Comparison of ENCODE assay signal across 20 mouse cellular contexts in the genomic region with DNA sequence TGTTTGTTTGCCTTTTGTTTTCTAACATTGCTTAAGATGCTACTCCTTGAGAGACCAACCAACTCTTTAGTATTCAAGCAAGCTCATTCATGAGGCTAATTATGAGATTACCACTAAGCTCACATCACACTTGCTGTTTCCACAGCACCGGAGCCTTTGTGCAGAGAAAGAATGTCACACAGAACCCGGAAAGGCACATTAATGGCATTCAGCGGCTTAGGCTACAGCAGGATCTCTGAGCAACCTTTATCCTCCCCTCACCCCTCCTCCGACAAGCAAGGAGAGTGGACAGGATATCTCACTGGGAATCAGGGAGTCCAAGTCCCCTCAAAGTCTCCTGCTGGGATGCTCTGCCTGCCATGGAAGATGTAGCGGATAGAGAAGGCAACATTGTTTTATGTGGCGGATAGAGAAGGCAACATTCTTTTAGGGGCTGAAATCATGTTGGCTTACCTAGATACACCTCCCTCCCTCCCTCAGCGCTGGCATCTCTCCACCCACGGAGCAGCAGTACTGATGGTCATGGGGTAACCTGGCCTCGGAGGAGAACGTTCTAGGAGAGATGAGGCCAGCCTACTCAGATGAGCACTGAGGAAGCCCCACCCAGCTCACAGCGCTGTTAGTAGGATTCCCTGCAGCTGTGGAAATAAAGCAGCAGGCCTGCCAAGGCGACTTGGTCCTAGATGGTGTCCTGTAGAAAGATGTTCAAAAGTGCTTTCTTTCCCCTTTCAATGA.
DNase-seq lines count a peak whose midpoint lies in the region; ATAC-seq and TF ChIP-seq lines count a peak whose summit lies in the region.
"Had no signal": no experiment of that assay in that cellular context is flagged by ENCODE, and none has a peak within 500 bp of the region (broad histone marks: within the 10 kb centered on the region; RNA-seq: fewer than 3 reads in every experiment).

No protein-coding gene starts in this region.

- TF ChIP-seq EP300 in lung, postnatal 0 days (IDR thresholded peaks at IDR 0.05): no peak

- 54% methylated on average over 12 of the region's 12 CpGs for WGBS in embryonic facial prominence, embryonic 10.5 days
- 12% methylated on average over 12 of the region's 12 CpGs for WGBS in forebrain, embryonic 16.5 days
- WGBS in midbrain, embryonic 15.5 days: 31% methylated on average over 12 of the region's 12 CpGs
- 74% methylated on average over 12 of the region's 12 CpGs for WGBS in kidney, embryonic 14.5 days
- WGBS in lung, postnatal 0 days: 73% methylated on average over 12 of the region's 12 CpGs

- no peak for TF ChIP-seq CTCF in lung, postnatal 0 days (IDR thresholded peaks at IDR 0.05)

- no peak overlapping the region for H3K4me3 ChIP-seq in embryonic facial prominence, embryonic 10.5 days
- no peak overlapping the region for H3K4me3 ChIP-seq in forebrain, embryonic 16.5 days (replicated peaks; ENCODE audit: low read length)
- no peak overlapping the region for H3K4me3 ChIP-seq in midbrain, embryonic 15.5 days
- no peak overlapping the region for H3K4me3 ChIP-seq in kidney, embryonic 14.5 days (ENCODE audit: low read length)
- H3K4me3 ChIP-seq in lung, postnatal 0 days (ENCODE audit: low read depth, low read length): no peak overlapping the region
- H3K4me3 ChIP-seq: embryonic facial prominence, embryonic 13.5 days; heart, embryonic 10.5 days; liver, embryonic 13.5 days had no signal

- 0 out of 2 replicates have a peak overlapping the region, but pooled peaks have one; percentile 8 for H3K27ac ChIP-seq in embryonic facial prominence, embryonic 10.5 days (replicated peaks)
- H3K27ac ChIP-seq in forebrain, embryonic 16.5 days (ENCODE audit: low read length): no peak overlapping the region
- H3K27ac ChIP-seq in midbrain, embryonic 15.5 days: no peak overlapping the region
- H3K27ac ChIP-seq in kidney, embryonic 14.5 days (ENCODE audit: low read depth, low read length): no peak overlapping the region
- no peak overlapping the region for H3K27ac ChIP-seq in lung, postnatal 0 days (ENCODE audit: low read length)
- H3K27ac ChIP-seq: embryonic facial prominence, embryonic 13.5 days; heart, embryonic 10.5 days; hindbrain, postnatal 0 days; liver, embryonic 13.5 days had no signal

- peak; percentile 34 for DNase-seq in embryo, embryonic 10.5 days (ENCODE audit: low spot score)
- peak; percentile 23 for DNase-seq in embryonic facial prominence, embryonic 10.5 days (ENCODE audit: low spot score)
- no peak for DNase-seq in lung, postnatal 25 days (ENCODE audit: low spot score)
- DNase-seq in lung, postnatal 0 days (ENCODE audit: low spot score): no peak
- DNase-seq: adrenal gland, adult 8-10 months; cerebellum, adult 9-11 months; gastrocnemius, postnatal 36 days; heart, postnatal 14 days; kidney, adult 8-10 months; kidney, postnatal 4 days; liver, embryonic 13.5 days; right cerebral cortex, postnatal 14 days; thymus, adult 18-20 months had no signal

- no peaks in the 10 kb centered on the region for H3K9me3 ChIP-seq in embryonic facial prominence, embryonic 10.5 days
- no peaks in the 10 kb centered on the region for H3K9me3 ChIP-seq in forebrain, embryonic 16.5 days (ENCODE audit: control insufficient read depth, low read length)
- no peaks in the 10 kb centered on the region for H3K9me3 ChIP-seq in midbrain, embryonic 15.5 days
- H3K9me3 ChIP-seq in kidney, embryonic 14.5 days (ENCODE audit: control insufficient read depth, low read length): no peaks in the 10 kb centered on the region
- no peaks in the 10 kb centered on the region for H3K9me3 ChIP-seq in lung, postnatal 0 days (ENCODE audit: low read length)
- H3K9me3 ChIP-seq: embryonic facial prominence, embryonic 13.5 days; heart, embryonic 10.5 days; liver, embryonic 13.5 days had no signal

- ATAC-seq in forebrain, embryonic 16.5 days: peak; percentile 39; the same call in 1 of the 2 replicates
- no peak for ATAC-seq in midbrain, embryonic 15.5 days (replicated peaks)
- no peak for ATAC-seq in kidney, embryonic 14.5 days (ENCODE audit: low FRiP score, low TSS enrichment)
- no peak for ATAC-seq in lung, postnatal 0 days
- ATAC-seq: CD4-positive, CD25-positive, alpha-beta regulatory T cell, adult 4 months; hindbrain, postnatal 0 days had no signal

- H3K9ac ChIP-seq in forebrain, embryonic 16.5 days (replicated peaks; ENCODE audit: low read depth, low read length): peak overlapping the region; percentile 33; the same call in 1 of the 2 replicates
- 0 out of 2 replicates have a peak overlapping the region, but pooled peaks have one; percentile 2 for H3K9ac ChIP-seq in midbrain, embryonic 15.5 days
- no peak overlapping the region for H3K9ac ChIP-seq in kidney, embryonic 14.5 days (ENCODE audit: low read depth, low read length)
- H3K9ac ChIP-seq in lung, postnatal 0 days (replicated peaks; ENCODE audit: low read depth): no peak overlapping the region
- H3K9ac ChIP-seq: embryonic facial prominence, embryonic 13.5 days; liver, embryonic 13.5 days had no signal

- no peaks in the 10 kb centered on the region; the same call in 1 of the 2 replicates for H3K27me3 ChIP-seq in embryonic facial prominence, embryonic 10.5 days (replicated peaks; ENCODE audit: low read depth, poor library complexity, severe bottlenecking)
- no peaks in the 10 kb centered on the region for H3K27me3 ChIP-seq in forebrain, embryonic 16.5 days (replicated peaks; ENCODE audit: control insufficient read depth, insufficient read depth, low read length)
- H3K27me3 ChIP-seq in midbrain, embryonic 15.5 days (replicated peaks): no peaks in the 10 kb centered on the region
- H3K27me3 ChIP-seq in kidney, embryonic 14.5 days (ENCODE audit: control insufficient read depth, insufficient read depth, low read length): no peaks in the 10 kb centered on the region
- H3K27me3 ChIP-seq in lung, postnatal 0 days (replicated peaks; ENCODE audit: insufficient read depth, low read length): no peaks in the 10 kb centered on the region
- H3K27me3 ChIP-seq: embryonic facial prominence, embryonic 13.5 days; liver, embryonic 13.5 days had no signal

- peaks cover 21% of the 10 kb centered on the region for H3K4me1 ChIP-seq in embryonic facial prominence, embryonic 10.5 days
- H3K4me1 ChIP-seq in forebrain, embryonic 16.5 days (replicated peaks; ENCODE audit: control insufficient read depth, insufficient read depth, low read length): peaks cover 4% of the 10 kb centered on the region
- peaks cover 10% of the 10 kb centered on the region for H3K4me1 ChIP-seq in midbrain, embryonic 15.5 days
- no peaks in the 10 kb centered on the region for H3K4me1 ChIP-seq in kidney, embryonic 14.5 days (ENCODE audit: control insufficient read depth, insufficient read depth, low read length)
- H3K4me1 ChIP-seq in lung, postnatal 0 days (ENCODE audit: insufficient read depth, low read depth, low read length): no peaks in the 10 kb centered on the region

- H3K36me3 ChIP-seq in embryonic facial prominence, embryonic 10.5 days (replicated peaks): peaks cover 15% of the 10 kb centered on the region
- no peaks in the 10 kb centered on the region for H3K36me3 ChIP-seq in forebrain, embryonic 16.5 days (ENCODE audit: control insufficient read depth, insufficient read depth)
- no peaks in the 10 kb centered on the region for H3K36me3 ChIP-seq in midbrain, embryonic 15.5 days (replicated peaks)
- H3K36me3 ChIP-seq in kidney, embryonic 14.5 days (ENCODE audit: control insufficient read depth, insufficient read depth, low read length): peaks cover 8% of the 10 kb centered on the region
- peaks cover 22% of the 10 kb centered on the region for H3K36me3 ChIP-seq in lung, postnatal 0 days (ENCODE audit: insufficient read depth, low read length)

- H3K4me2 ChIP-seq in forebrain, embryonic 16.5 days (ENCODE audit: low read length): peak overlapping the region; percentile 35
- H3K4me2 ChIP-seq in midbrain, embryonic 15.5 days: peak overlapping the region; percentile 12; the same call in 1 of the 2 replicates
- no peak overlapping the region for H3K4me2 ChIP-seq in kidney, embryonic 14.5 days (replicated peaks; ENCODE audit: low read depth, low read length)
- H3K4me2 ChIP-seq in lung, postnatal 0 days (replicated peaks; ENCODE audit: low read depth, low read length): no peak overlapping the region
- H3K4me2 ChIP-seq: embryonic facial prominence, embryonic 13.5 days; liver, embryonic 13.5 days had no signal

Comparison
In these comparisons a context has a peak if more than half of its experiments do, and no peak if none do; other contexts are left out.
1. DNase-seq: peak in embryo, embryonic 10.5 days (single experiment) and embryonic facial prominence, embryonic 10.5 days (single experiment); none in lung, postnatal 25 days (single experiment) and lung, postnatal 0 days (single experiment).
2. H3K4me2 ChIP-seq: peak in forebrain, embryonic 16.5 days (single experiment) and midbrain, embryonic 15.5 days (single experiment); none in kidney, embryonic 14.5 days (single experiment) and lung, postnatal 0 days (single experiment).
3. H3K9ac ChIP-seq: peak in forebrain, embryonic 16.5 days (single experiment) and midbrain, embryonic 15.5 days (single experiment); none in kidney, embryonic 14.5 days (single experiment) and lung, postnatal 0 days (single experiment).